Mouse (Mus musculus): ENCODE measurements around the gene Ap4m1. TPM values are rescaled to one million over a fixed set of nuclear protein-coding genes. Genes with fewer than 3 reads are reported as not detected.

The Ap4m1 gene
- total and polyA plus RNA-seq, 3 experiments: 22.2 to 38.5 TPM; not detected in 1

- TF ChIP-seq NRF1 (IDR thresholded peaks at IDR 0.05; ENCODE audit: insufficient read depth, low read depth, low read length, poor library complexity, severe bottlenecking) (no peak), MAZ (IDR thresholded peaks at IDR 0.05; ENCODE audit: low read depth, low read length) (no peak), SIN3A (IDR thresholded peaks at IDR 0.05; ENCODE audit: low read length) (peak; percentile 66), TAL1 (IDR thresholded peaks at IDR 0.05; ENCODE audit: low read length) (peak; percentile 4; the same call in 1 of the 2 replicates), HCFC1 (IDR thresholded peaks at IDR 0.05; ENCODE audit: low read depth, low read length) (peak; percentile 42; the same call in 1 of the 2 replicates), EP300 (IDR thresholded peaks at IDR 0.05; ENCODE audit: low read depth in 1 of 2, low read length in 2 of 2) (peak; percentile 32 to 68), KAT2A (conservative IDR thresholded peaks at IDR 0.05; ENCODE audit: low read depth, low read length) (no peak), MAX (IDR thresholded peaks at IDR 0.05; ENCODE audit: low read length) (no peak), ZNF384 (IDR thresholded peaks at IDR 0.05; ENCODE audit: low read depth, low read length) (peak; percentile 70), ZKSCAN1 (IDR thresholded peaks at IDR 0.05; ENCODE audit: low read depth, low read length) (no peak), RAD21 (IDR thresholded peaks at IDR 0.05; ENCODE audit: low read depth, low read length) (no peak), BHLHE40 (IDR thresholded peaks at IDR 0.05; ENCODE audit: borderline replicate concordance, low read depth, low read length) (no peak; the same call in 1 of the 2 replicates), ZMIZ1 (IDR thresholded peaks at IDR 0.05; ENCODE audit: low read depth, low read length) (0 out of 2 replicates have a peak, but pooled peaks have one; percentile 28), RCOR1 (IDR thresholded peaks at IDR 0.05; ENCODE audit: low read depth, low read length) (peak; percentile 53)
These were observed 23.7 kb downstream of the Ap4m1 start (continued) for GRCm38 (mm10) chr5:138195463-138195862.

- Histone ChIP-seq H3K27ac (ENCODE audit: control insufficient read depth, low read depth, low read length) (no peak overlapping the region), H3K9me3 (replicated peaks; ENCODE audit: insufficient read depth, low read length) (no peaks in the 10 kb centered on the region), H3K79me2 (ENCODE audit: control insufficient read depth, insufficient read depth, low read length, poor library complexity) (peaks cover 2% of the 10 kb centered on the region; the same call in 1 of the 2 replicates), H3K4me1 (ENCODE audit: control insufficient read depth in 1 of 2, insufficient read depth in 2 of 2, low read length in 2 of 2) (no peaks in the 10 kb centered on the region; a peak in 1 of 4 replicates), H3K27me3 (ENCODE audit: control insufficient read depth in 1 of 2, insufficient read depth in 2 of 2, low read length in 2 of 2) (no peaks in the 10 kb centered on the region), H3K4me3 (ENCODE audit: control insufficient read depth in 1 of 2, insufficient read depth in 1 of 2, low read depth in 2 of 2, low read length in 2 of 2) (no peak overlapping the region), H3K36me3 (ENCODE audit: control insufficient read depth in 1 of 2, insufficient read depth in 2 of 2, low read length in 2 of 2) (no peaks in the 10 kb centered on the region; a peak in 1 of 4 replicates), H3K9ac (ENCODE audit: control insufficient read depth, low read depth, low read length, poor library complexity, severe bottlenecking) (no peak overlapping the region)
- TF ChIP-seq SMC3 (IDR thresholded peaks at IDR 0.05; ENCODE audit: low read depth, low read length) (peak; percentile 56), ZC3H11A (IDR thresholded peaks at IDR 0.05; ENCODE audit: low read depth, low read length) (peak; percentile 18; the same call in 1 of the 2 replicates), RAD21 (IDR thresholded peaks at IDR 0.05; ENCODE audit: low read depth, low read length) (peak; percentile 44), CTCF (IDR thresholded peaks at IDR 0.05 in 2 of 3, conservative IDR thresholded peaks at IDR 0.05 in 1 of 3; ENCODE audit: control insufficient read depth in 1 of 3, insufficient read depth in 1 of 3, low read depth in 2 of 3, low read length in 3 of 3, poor library complexity in 1 of 3, severe bottlenecking in 1 of 3) (peak in 2 of 3 experiments; percentile 43 to 59; a peak in 5 of 6 replicates), ZNF384 (IDR thresholded peaks at IDR 0.05; ENCODE audit: low read depth, low read length) (no peak), TCF12 (IDR thresholded peaks at IDR 0.05; ENCODE audit: low read depth, low read length) (no peak)
- peak; percentile 32 for DNase-seq (ENCODE audit: low read depth, low spot score)
These were observed 27.8 kb downstream of the Ap4m1 start for GRCm38 (mm10) chr5:138199576-138199975.

GRCm38 (mm10) chr5:138202086-138202485 lies 30.3 kb downstream of the Ap4m1 start:
- no peak for DNase-seq (ENCODE audit: low read depth, low spot score)
- no peaks in the 10 kb centered on the region for H3K27me3 ChIP-seq (ENCODE audit: control insufficient read depth in 1 of 2, insufficient read depth in 2 of 2, low read length in 2 of 2)
- no peak overlapping the region for H3K4me3 ChIP-seq (ENCODE audit: control insufficient read depth in 1 of 2, insufficient read depth in 1 of 2, low read depth in 2 of 2, low read length in 2 of 2)
- H3K4me1 ChIP-seq (ENCODE audit: control insufficient read depth in 1 of 2, insufficient read depth in 2 of 2, low read length in 2 of 2): no peaks in the 10 kb centered on the region
- H3K9me3 ChIP-seq (replicated peaks; ENCODE audit: insufficient read depth, low read length): no peaks in the 10 kb centered on the region
- H3K36me3 ChIP-seq (ENCODE audit: control insufficient read depth in 1 of 2, insufficient read depth in 2 of 2, low read length in 2 of 2): no peaks in the 10 kb centered on the region; a peak in 1 of 4 replicates
- H3K9ac ChIP-seq (ENCODE audit: control insufficient read depth, low read depth, low read length, poor library complexity, severe bottlenecking): no peak overlapping the region
- H3K27ac ChIP-seq (ENCODE audit: control insufficient read depth, low read depth, low read length): no peak overlapping the region
- no peak for TF ChIP-seq UBTF (IDR thresholded peaks at IDR 0.05; ENCODE audit: borderline replicate concordance, insufficient read depth, low read depth, low read length)
- no peak for TF ChIP-seq MAX (IDR thresholded peaks at IDR 0.05; ENCODE audit: low read length)
- no peak for TF ChIP-seq USF2 (IDR thresholded peaks at IDR 0.05; ENCODE audit: borderline replicate concordance in 1 of 2, insufficient read depth in 1 of 2, low read depth in 1 of 2, low read length in 2 of 2)
- no peak for TF ChIP-seq NRF1 (IDR thresholded peaks at IDR 0.05; ENCODE audit: insufficient read depth, low read depth, low read length, poor library complexity, severe bottlenecking)
- TF ChIP-seq RAD21 (IDR thresholded peaks at IDR 0.05; ENCODE audit: low read depth, low read length): no peak
- TF ChIP-seq USF1 (IDR thresholded peaks at IDR 0.05; ENCODE audit: low read depth, low read length): no peak
- H3K79me2 ChIP-seq (ENCODE audit: control insufficient read depth, insufficient read depth, low read length, poor library complexity): no peaks in the 10 kb centered on the region
